Mouse (Mus musculus) brain, embryonic 14.5 days (tissue): ENCODE results near the gene Erbb4.

Experiments
- CTCF ChIP-seq: fragments of 200-500 bp; IDR thresholded peaks from 2 replicates; pipeline ENCODE4 v1.5.1; 2012; ENCODE audit warnings: inconsistent platforms, mild to moderate bottlenecking, moderate library complexity, borderline replicate concordance; ENCODE audit not compliant: insufficient read depth, insufficient read length; ENCODE audit errors: extremely low read depth
- POLR2A ChIP-seq: fragments of 200-500 bp; IDR thresholded peaks from 2 replicates; pipeline ENCODE4 v1.6.1; 2012; ENCODE audit warnings: mild to moderate bottlenecking, inconsistent platforms, borderline replicate concordance; ENCODE audit not compliant: poor library complexity, insufficient read depth, insufficient read length, severe bottlenecking; ENCODE audit errors: extremely low read depth

DNA sequence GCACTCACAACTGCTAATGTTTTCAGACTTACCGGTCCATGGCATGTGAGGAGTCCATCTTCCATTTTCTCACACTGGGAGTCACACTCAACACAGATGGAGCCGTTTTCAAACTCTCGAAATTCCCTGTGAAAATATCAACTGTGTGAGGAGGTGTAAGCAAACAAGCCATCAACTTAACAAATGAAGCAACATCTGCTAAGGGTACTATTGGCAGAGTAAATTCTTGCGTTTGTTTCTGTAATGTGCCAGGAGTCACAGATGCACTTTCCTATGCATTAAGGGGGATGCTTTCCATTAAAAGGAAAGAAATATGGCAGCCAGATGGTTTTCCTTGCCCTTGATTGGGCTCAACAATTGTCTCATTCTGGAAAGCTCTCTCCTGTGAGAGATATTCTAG lies 802.0 kb downstream of the Erbb4 start:
- TF ChIP-seq CTCF (no peak), POLR2A (no peak)
